Mouse (Mus musculus): Measurements from ENCODE around the gene Cdc45. TPM values are rescaled to one million over a fixed set of nuclear protein-coding genes. Genes with fewer than 3 reads are reported as not detected.

The Cdc45 gene
- polyA plus RNA-seq, 1 experiment, result 9.7 TPM

DNA sequence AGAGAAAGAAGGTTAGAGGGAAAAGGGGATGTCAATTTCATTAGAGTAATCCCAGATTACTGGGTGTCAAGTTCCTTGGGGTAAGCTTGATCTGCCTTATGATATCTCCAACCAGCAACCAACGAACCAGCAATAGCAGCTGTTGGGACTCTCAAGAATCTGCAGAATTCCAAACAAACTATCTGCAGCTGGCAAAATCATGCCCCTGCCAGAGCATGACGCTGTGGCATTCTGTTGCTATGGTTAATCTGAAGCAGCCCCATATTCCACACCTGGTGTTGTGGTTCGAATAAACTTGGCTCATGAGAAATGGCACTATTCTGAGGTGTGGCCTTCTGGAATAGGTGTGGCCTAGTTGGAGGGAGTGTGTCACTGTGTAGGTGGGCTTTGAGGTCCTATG is 48.8 kb downstream of the Cdc45 start:
- WGBS, result 70% methylated on average over 3 of the region's 3 CpGs
- Histone ChIP-seq H3K4me1 (ENCODE audit: control insufficient read depth, insufficient read depth, insufficient read length) (no peaks in the 10 kb centered on the region), H3K36me3 (ENCODE audit: control insufficient read depth, insufficient read depth, low read length) (no peaks in the 10 kb centered on the region), H3K27me3 (ENCODE audit: control insufficient read depth, insufficient read depth, low read length) (no peaks in the 10 kb centered on the region), H3K4me3 (ENCODE audit: extremely low read depth, insufficient read depth, insufficient read length) (no peak overlapping the region), H3K27ac (ENCODE audit: insufficient read depth, low read length) (no peak overlapping the region)
- no peak for DNase-seq (ENCODE audit: low read depth in 1 of 2, low spot score in 2 of 2)
- TF ChIP-seq CTCF (IDR thresholded peaks at IDR 0.05; ENCODE audit: extremely low read depth, insufficient read depth, insufficient read length, insufficient replicate concordance) (no peak), POLR2A (IDR thresholded peaks at IDR 0.05; ENCODE audit: low read depth, low read length) (no peak)

DNA sequence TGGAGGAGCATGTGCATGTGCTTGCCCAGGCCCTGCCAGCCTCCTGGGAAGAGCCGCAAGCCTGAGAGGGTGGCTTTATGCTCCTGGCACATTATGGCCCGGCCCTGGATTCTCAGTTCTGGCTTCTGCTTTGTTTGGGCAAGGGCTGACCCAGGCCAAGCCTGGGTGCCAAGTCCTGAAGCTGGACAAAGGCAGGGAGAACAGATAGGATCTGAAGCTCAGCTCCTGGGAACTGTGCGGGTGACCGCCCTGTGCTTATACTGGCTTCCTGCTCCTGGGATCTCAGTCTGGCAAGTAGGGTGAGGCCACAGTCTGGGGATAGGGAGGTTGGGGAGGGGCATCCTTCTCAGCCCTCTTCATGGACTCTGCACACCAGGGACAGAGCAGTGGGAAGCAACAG is 50.1 kb downstream of the Cdc45 start:
- 82% methylated on average over 4 of the region's 4 CpGs for WGBS
- Histone ChIP-seq H3K27me3 (ENCODE audit: control insufficient read depth, insufficient read depth, low read length) (no peaks in the 10 kb centered on the region), H3K27ac (ENCODE audit: insufficient read depth, low read length) (no peak overlapping the region), H3K4me1 (ENCODE audit: control insufficient read depth, insufficient read depth, insufficient read length) (no peaks in the 10 kb centered on the region), H3K4me3 (ENCODE audit: extremely low read depth, insufficient read depth, insufficient read length) (no peak overlapping the region), H3K36me3 (ENCODE audit: control insufficient read depth, insufficient read depth, low read length) (no peaks in the 10 kb centered on the region)
- TF ChIP-seq POLR2A (IDR thresholded peaks at IDR 0.05; ENCODE audit: low read depth, low read length) (no peak), CTCF (IDR thresholded peaks at IDR 0.05; ENCODE audit: extremely low read depth, insufficient read depth, insufficient read length, insufficient replicate concordance) (no peak)
- no peak for DNase-seq (ENCODE audit: low read depth in 1 of 2, low spot score in 2 of 2)

- WGBS, result 83% methylated on average over 10 of the region's 10 CpGs
- H3K27ac ChIP-seq (ENCODE audit: insufficient read depth, low read length), result no peak overlapping the region
- DNase-seq (ENCODE audit: low read depth in 1 of 2, low spot score in 2 of 2), result no peak
- H3K4me3 ChIP-seq (ENCODE audit: extremely low read depth, insufficient read depth, insufficient read length), result no peak overlapping the region
- H3K36me3 ChIP-seq (ENCODE audit: control insufficient read depth, insufficient read depth, low read length), result no peaks in the 10 kb centered on the region
- no peaks in the 10 kb centered on the region for H3K4me1 ChIP-seq (ENCODE audit: control insufficient read depth, insufficient read depth, insufficient read length)
- no peaks in the 10 kb centered on the region for H3K27me3 ChIP-seq (ENCODE audit: control insufficient read depth, insufficient read depth, low read length)
- TF ChIP-seq POLR2A (IDR thresholded peaks at IDR 0.05; ENCODE audit: low read depth, low read length) (no peak), CTCF (IDR thresholded peaks at IDR 0.05; ENCODE audit: extremely low read depth, insufficient read depth, insufficient read length, insufficient replicate concordance) (no peak)
Observed at GRCm38 (mm10) chr16:18751885-18752499, 59.8 kb downstream of the Cdc45 start.

DNA sequence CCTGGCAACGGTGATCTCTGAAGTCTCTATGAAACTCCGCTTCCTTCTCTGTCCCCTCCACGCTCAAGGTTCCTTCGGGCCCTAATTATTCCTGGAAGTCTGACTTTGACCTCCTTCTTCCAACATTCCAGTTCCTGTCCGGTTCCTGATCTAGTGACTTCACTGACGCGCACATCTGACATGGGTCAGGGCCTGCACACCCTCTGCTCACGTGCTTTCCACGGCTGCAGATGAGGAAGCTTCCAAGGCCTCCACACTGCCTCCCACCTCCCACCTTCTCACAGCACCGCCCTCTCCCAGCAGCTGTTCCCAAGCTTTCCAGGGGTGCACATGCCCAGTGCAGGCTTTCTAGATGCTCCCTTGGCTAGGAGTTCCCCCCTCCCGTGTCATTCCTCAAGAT is 60.7 kb downstream of the Cdc45 start:
- Histone ChIP-seq H3K4me1 (ENCODE audit: control insufficient read depth, insufficient read depth, insufficient read length) (no peaks in the 10 kb centered on the region), H3K36me3 (ENCODE audit: control insufficient read depth, insufficient read depth, low read length) (no peaks in the 10 kb centered on the region), H3K4me3 (ENCODE audit: extremely low read depth, insufficient read depth, insufficient read length) (no peak overlapping the region), H3K27me3 (ENCODE audit: control insufficient read depth, insufficient read depth, low read length) (no peaks in the 10 kb centered on the region), H3K27ac (ENCODE audit: insufficient read depth, low read length) (no peak overlapping the region)
- DNase-seq (ENCODE audit: low read depth in 1 of 2, low spot score in 2 of 2), result no peak
- no peak for TF ChIP-seq CTCF (IDR thresholded peaks at IDR 0.05; ENCODE audit: extremely low read depth, insufficient read depth, insufficient read length, insufficient replicate concordance)
- TF ChIP-seq POLR2A (IDR thresholded peaks at IDR 0.05; ENCODE audit: low read depth, low read length), result no peak
- WGBS, result 81% methylated on average over 11 of the region's 11 CpGs

- no peak for DNase-seq (ENCODE audit: low read depth in 1 of 2, low spot score in 2 of 2)
- no peaks in the 10 kb centered on the region for H3K36me3 ChIP-seq (ENCODE audit: control insufficient read depth, insufficient read depth, low read length)
- TF ChIP-seq CTCF (IDR thresholded peaks at IDR 0.05; ENCODE audit: extremely low read depth, insufficient read depth, insufficient read length, insufficient replicate concordance) (no peak), POLR2A (IDR thresholded peaks at IDR 0.05; ENCODE audit: low read depth, low read length) (no peak)
- no peaks in the 10 kb centered on the region for H3K27me3 ChIP-seq (ENCODE audit: control insufficient read depth, insufficient read depth, low read length)
- H3K4me1 ChIP-seq (ENCODE audit: control insufficient read depth, insufficient read depth, insufficient read length), result no peaks in the 10 kb centered on the region
- H3K4me3 ChIP-seq (ENCODE audit: extremely low read depth, insufficient read depth, insufficient read length), result no peak overlapping the region
- no peak overlapping the region for H3K27ac ChIP-seq (ENCODE audit: insufficient read depth, low read length)
- 86% methylated on average over 20 of the region's 20 CpGs for WGBS
Observed at GRCm38 (mm10) chr16:18746268-18747122, 65.3 kb downstream of the Cdc45 start.

DNA sequence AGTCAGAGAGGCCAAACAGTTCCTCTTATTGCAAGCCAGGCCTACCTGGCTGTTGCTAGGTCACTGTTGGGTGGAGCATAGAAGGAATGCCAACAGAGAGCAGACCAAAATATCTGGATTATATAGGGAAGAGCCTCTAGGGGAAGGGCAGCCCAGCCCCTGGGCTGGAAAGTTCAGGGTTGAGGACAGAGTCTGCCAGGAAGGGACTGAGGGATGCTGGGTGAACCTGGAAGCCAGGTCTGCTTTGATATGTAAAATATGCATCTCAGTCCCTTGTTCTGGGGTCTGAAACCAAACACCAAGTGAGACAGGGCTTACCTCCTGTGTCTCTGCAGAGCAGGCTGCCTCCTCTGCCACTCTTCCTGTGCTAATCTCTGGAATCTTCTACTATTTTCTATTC is 73.5 kb downstream of the Cdc45 start:
- no peaks in the 10 kb centered on the region for H3K36me3 ChIP-seq (ENCODE audit: control insufficient read depth, insufficient read depth, low read length)
- no peaks in the 10 kb centered on the region for H3K27me3 ChIP-seq (ENCODE audit: control insufficient read depth, insufficient read depth, low read length)
- TF ChIP-seq POLR2A (IDR thresholded peaks at IDR 0.05; ENCODE audit: low read depth, low read length) (no peak), CTCF (IDR thresholded peaks at IDR 0.05; ENCODE audit: extremely low read depth, insufficient read depth, insufficient read length, insufficient replicate concordance) (no peak)
- no peaks in the 10 kb centered on the region for H3K4me1 ChIP-seq (ENCODE audit: control insufficient read depth, insufficient read depth, insufficient read length)
- H3K27ac ChIP-seq (ENCODE audit: insufficient read depth, low read length), result no peak overlapping the region
- DNase-seq (ENCODE audit: low read depth in 1 of 2, low spot score in 2 of 2), result no peak
- no peak overlapping the region for H3K4me3 ChIP-seq (ENCODE audit: extremely low read depth, insufficient read depth, insufficient read length)

Data from spleen, adult 2 months (tissue).